Mouse (Mus musculus) cerebellum, postnatal 14 days (tissue): ENCODE results near the gene Clstn2.

Experiments
- DNase-seq, 2 experiments: peaks; one replicate each; pipeline ENCODE4 v3.0.0; 2021; ENCODE audit warnings: mixed read lengths in 2 of 2

Gene Clstn2

GRCm38 (mm10) chr9:97950378-97951006 is 82.5 kb downstream of the Clstn2 start:
- DNase-seq: no peak

- no peak for DNase-seq
Observed at GRCm38 (mm10) chr9:97919326-97919725, 113.7 kb downstream of the Clstn2 start.

DNA sequence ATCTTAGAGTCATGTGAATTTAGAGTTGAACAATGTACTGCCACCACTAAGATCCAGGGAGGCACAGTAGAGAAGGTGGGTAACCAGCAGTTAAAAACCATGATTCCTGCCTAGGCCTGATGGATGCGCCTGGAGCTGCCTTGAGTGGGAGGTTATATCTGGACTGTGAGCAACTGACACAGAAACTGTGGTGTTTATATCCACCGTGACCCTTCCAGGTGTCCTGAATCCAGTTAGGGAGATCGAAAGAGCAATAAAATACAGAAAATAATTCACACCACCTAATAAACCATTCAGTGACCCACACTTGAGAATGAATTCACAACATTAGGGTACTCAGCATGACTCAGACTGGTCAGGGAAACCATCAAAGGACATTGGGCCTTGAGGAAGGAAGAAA is 141.6 kb downstream of the Clstn2 start:
- no peak for DNase-seq

- DNase-seq: no peak
Observed at GRCm38 (mm10) chr9:97883336-97883735, 149.6 kb downstream of the Clstn2 start.

DNA sequence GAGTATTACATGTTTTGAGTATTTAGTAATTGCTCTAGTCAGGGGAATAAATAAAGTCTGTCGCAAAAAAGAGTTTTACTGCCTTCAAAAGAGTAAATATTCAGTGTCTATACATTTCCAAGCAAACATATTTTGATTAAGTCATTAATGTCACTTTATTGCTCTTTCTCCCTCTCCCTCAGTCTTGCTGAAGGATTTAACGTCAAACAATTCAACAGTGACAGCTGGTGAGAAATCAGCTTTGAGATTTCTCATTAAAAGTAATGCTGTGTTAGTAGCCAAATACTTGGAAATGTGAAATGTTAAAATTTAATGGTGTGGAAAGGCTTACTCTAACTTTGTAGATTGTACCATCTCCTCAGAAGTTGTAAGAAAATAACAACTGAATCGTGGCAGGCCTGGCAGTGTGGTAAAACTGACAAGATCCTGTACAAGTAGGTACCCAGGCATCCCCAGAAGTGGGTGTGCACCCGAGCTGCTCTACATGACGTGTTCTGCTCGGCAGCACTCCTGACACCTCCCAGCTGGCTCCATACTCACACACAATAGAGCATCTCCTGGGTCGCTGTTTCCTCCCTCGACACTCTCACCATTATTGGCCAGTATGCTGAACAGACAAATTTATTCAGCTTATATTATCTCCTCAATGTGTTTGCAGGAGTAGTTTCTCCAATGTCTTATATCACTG is 165.8 kb downstream of the Clstn2 start:
- no peak for DNase-seq

DNA sequence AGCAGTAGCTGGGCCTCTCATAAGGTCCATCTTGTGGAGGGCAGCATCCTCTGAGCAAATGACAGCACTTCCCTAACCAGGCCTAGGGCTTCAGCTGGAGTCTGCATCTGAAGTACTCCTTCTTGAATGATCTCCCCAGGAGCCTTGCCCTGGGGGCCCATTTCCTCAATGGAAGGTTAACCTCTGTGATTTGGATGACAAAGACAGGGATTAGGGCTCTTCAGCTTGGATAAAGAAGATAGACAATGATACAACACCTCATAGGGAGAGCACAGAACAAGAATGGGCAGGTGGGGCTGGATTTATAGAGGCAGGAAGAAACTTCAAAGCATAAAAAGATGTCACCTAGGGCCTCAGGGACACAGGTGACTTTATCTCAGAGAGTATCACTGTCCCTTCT is 180.1 kb downstream of the Clstn2 start:
- no peak for DNase-seq

- DNase-seq: no peak
Observed at GRCm38 (mm10) chr9:97847873-97848838, 184.8 kb downstream of the Clstn2 start.

DNA sequence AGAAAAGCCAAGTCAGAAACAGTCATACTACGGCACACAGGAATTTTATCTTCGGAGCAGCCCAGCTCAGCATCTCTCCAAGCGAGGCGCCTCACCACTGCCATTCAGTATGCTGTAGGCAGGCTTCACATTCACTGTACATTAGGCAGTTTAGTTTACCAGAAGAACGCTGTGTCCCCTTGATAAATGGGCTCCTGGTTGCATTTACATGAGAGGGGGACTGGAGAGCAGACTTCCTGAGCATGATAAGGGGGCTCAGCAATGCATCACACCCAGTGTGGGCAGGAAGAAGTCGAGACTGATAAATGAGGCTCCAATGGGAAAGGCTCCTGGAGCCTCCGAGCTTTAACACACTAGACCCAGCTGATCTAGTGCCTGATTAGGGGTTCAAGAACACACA is 190.9 kb downstream of the Clstn2 start:
- no peak for DNase-seq

- DNase-seq: peak; percentile 76 to 77
Observed at GRCm38 (mm10) chr9:97831216-97831615, 201.8 kb downstream of the Clstn2 start.

GRCm38 (mm10) chr9:97829919-97830318 is 203.1 kb downstream of the Clstn2 start:
- no peak for DNase-seq

- DNase-seq: peak in 1 of 2 experiments; percentile 11
Observed at GRCm38 (mm10) chr9:97827689-97828088, 205.3 kb downstream of the Clstn2 start.

DNA sequence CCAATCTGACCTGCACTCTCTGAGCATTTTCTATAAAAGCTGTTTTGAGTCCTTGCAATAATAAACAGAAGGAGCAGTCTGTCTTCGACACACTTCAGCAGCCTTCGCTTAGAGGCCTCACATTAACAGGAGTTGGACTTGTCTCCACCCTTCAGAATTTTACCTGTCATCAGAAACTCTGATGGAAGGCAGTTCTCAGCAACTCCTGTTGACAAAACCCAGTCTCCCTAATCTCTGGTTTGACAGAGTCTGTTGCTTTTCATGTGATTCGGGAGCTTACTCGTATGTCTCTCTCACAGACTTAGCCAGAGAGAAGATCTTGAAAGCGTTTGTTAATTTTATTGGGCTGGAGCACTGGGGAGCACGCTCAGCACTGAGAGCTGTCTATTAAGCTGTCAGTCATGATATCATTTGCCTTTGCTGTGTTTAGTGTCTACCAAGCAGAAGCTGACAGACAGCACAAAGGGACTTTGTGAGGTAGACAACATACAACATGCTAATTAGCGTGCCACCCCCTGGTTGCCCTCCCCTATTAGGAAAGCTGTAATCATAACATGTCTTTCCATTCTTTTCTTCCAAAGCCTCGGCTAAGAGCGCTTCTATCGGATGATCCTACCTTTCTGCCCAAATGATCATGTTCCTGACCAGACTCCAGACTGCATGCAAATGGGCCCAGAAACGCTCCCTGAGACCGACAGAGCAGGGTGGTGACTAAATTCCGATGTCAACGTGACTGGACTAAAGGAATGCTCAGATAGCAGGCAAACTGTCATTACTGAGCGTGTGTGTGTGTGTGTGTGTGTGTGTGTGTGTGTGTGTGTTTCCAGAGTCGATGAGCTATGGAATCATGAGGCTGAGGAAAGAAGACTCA is 206.7 kb downstream of the Clstn2 start:
- no peak for DNase-seq

GRCm38 (mm10) chr9:97817116-97817515 is 215.9 kb downstream of the Clstn2 start:
- no peak for DNase-seq

DNA sequence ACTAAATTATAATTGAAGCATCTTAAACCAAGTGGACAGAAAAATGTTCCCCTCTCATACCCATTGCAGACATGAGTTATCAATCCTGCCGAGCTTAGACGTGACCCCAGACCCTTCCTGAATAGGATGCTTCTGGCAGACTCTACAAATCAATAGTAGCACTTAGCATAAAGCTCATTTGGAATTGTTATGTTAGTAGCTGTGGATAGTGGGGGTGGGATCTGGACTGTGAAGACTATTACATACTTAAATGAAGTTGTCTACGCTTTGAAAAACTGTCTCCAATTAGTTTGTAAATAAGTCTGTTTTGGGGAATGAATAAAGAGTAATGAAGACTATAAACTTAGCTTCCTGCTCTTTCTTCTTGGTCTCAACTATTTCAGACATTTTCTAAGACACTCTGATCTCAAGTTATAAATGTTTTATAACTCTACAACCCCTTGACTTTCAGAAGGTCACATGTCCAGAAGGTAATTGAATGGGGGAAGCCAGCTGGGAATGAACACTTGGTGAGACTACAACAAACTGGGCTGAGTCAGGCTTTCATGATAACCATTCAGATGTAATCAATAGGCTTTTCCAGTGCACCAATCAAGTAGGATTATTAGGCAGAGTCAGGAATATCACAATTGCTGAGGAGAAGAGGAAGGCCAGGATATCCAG is 216.7 kb downstream of the Clstn2 start:
- no peak for DNase-seq

DNA sequence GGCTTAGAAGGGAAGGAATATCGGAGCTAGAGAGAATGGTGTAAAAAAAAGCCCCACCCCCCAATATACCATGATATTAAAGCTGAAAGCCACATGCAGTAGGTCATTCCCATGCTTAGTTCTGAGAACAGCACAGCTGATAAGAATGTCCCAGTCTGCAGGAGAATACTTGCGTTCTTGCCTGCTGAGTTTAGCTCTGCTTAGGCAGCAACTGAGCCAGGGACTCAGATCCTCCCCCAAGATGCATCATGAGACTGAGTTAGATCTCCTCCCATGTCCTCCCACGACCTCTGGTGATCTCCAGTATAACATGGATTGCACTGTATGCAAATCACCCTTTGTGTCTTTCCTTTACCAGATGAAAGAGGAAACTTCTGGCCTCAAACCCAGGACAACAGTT is 219.8 kb downstream of the Clstn2 start:
- DNase-seq: no peak

DNA sequence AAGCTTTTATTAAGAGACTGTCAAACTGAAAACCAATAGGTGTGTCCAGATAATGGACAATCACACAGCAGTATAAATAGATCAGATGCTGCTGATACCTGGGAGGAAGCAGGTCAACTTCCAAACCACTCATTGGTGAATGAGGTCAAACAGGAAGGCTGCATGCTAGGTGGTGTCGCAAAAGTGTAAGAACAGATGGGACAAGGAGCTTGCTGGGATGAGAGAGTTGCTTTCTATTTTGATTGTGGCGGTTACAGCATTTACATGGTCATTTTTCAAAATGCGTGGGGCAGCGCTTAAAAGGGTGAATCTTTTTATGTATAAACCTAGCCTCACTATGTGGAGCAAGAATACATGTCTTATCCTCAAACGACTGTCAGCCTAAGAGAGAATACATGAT is 225.9 kb downstream of the Clstn2 start:
- no peak for DNase-seq

- DNase-seq: no peak
Observed at GRCm38 (mm10) chr9:97793661-97794060, 239.3 kb downstream of the Clstn2 start.

- DNase-seq: no peak
Observed at GRCm38 (mm10) chr9:97788151-97788670, 244.8 kb downstream of the Clstn2 start.

DNA sequence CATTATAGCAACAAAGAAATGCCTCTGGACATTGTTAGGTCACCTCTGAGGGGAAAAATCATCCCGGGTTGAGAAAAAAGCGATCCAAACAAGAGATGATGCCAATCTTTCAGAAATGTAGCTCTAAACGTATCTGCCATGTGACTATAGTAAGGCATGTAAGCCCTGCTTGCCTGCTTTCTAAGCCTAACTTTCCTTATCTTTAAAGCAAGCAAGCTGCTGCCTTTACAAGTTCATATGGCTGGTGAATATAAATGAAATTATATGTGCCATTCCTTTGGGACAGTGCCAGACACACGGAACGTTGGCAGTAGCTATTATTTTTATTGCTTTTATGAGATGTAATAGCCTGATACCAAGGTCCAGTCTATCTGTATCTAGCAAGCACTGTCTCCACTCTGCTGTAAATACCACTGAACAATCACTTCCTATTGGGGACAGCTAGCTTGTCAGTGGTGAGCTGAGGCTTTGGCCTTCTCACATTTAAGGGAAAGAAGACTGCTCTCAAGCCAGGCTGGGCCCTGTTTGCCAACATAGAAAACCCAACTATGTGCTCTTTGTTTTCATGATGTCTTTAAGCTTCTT is 252.9 kb downstream of the Clstn2 start:
- DNase-seq: no peak

DNA sequence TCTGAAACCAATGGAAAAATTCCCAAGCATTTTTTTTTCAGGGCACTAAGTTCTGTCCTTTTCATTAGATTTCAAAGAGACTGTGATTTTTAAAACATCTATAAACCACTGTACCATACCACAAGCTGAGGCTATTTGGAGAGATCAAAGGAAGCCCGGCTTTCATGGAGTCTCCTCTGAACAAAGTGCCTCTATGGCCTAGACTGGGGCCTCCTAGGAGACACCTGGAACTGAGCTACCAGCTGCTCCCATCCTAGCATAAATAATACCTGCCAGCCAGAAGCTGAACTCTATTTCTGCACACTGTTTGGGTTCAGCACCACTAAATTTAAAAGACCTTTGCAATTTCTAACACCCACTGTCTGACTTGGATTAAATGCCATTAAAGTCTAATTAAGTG is 257.2 kb downstream of the Clstn2 start:
- DNase-seq: no peak

GRCm38 (mm10) chr9:97774991-97775390 is 258.0 kb downstream of the Clstn2 start:
- DNase-seq: no peak
